Mouse (Mus musculus) A20 (cell line): ENCODE measurements around the gene Kctd20.

Source experiments
- DNase-seq: peaks from one replicate; pipeline ENCODE4 v3.0.0-alpha.2; 2011; ENCODE audit warnings: low read depth, low spot score

Gene Kctd20

DNA sequence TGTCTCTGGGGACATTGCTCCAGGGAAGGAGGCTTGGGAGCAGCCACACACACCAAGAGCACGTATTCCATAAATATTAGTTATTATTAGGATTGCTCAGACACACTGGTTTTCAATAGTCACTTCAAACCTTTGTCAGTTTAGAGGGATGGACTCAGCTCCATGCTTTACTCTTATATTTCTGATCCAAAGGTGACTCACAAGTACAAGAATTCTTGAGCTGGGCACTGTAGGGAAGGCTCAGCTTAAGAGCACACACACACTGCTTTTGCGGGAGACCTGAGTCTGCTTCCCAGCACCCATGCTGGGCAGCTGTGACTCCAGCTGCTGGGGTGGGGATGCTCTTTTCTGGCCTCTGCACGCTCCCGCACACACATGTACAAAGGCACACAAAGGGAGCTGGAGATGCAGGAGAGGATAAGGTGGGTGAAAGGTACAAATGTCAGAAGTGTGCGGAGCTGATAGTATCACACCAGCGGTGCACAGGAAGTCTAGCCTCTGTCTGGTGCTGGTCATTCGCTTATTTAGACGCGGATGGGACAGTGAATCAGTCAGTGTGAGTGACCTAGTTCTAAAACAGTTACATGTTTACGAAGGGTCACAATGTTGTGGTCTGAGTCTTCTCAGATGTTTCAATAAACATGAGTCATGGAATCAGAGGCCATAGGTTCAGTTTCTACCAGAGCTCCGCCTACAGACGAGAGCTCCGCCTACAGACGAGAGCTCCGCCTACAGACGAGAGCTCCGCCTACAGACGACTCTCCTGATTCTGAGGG, 20.1 kb upstream of the Kctd20 start:
- DNase-seq: no peak

DNA sequence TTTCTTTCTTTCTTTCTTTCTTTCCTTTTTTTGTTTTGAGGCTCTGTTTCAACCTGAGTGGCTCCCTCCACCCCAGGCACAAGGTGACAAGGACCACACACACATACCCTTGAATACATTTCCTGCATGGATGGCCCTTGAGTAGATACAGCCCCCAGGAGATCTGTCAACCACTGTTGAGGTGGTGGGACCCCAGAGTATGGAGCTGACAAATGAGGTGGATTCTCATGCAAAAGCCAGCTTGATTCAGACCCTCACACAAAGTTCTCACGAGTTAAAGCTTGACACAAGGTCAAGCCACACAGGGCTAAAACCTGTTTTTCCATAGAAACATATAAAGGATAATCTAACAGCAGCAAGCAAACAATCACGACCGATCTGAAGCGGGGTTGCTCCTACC, 19.5 kb upstream of the Kctd20 start:
- DNase-seq: no peak

- DNase-seq: no peak
Observed at GRCm38 (mm10) chr17:28934120-28934916, 17.4 kb upstream of the Kctd20 start.

GRCm38 (mm10) chr17:28936133-28936532, 15.6 kb upstream of the Kctd20 start:
- DNase-seq: no peak

GRCm38 (mm10) chr17:28936622-28937345, 15.0 kb upstream of the Kctd20 start:
- peak; percentile 79 for DNase-seq

DNA sequence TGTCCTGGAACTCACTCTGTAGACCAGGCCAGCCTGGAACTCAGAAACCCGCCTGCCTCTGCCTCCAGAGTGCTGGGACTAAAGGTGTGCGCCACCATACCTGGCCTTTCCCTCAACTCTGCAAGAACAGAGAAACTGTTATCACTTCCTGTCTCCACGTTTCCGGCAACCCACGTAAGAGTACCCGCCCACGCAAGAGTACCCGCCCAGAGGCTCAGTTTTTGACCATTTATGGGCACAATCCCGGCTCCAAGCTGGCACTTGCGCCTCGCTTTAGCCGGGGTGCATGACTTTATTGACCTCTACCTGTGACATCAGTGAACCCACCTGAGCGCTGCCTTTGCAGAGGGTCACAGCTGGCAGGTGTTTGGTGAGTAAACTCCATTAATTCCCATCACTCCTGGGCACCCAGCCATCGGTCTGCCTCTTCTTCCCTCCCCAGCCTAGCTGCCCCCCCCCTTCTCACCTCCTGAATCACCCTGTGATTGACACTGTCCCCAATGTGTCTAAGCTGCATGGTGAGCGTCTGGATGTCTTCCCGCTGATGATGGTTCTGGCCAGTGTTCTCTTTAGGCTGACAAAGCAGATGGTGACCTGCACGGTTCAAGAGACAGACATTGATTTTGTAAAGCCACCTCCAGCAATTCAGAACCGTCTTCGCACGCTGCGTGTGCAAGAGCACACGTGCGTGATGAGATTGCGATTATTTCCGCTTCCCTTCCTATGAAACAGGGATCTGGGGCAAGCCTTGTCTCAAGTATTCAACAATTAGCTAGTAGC, 10.8 kb upstream of the Kctd20 start:
- peak; percentile 90 for DNase-seq

DNA sequence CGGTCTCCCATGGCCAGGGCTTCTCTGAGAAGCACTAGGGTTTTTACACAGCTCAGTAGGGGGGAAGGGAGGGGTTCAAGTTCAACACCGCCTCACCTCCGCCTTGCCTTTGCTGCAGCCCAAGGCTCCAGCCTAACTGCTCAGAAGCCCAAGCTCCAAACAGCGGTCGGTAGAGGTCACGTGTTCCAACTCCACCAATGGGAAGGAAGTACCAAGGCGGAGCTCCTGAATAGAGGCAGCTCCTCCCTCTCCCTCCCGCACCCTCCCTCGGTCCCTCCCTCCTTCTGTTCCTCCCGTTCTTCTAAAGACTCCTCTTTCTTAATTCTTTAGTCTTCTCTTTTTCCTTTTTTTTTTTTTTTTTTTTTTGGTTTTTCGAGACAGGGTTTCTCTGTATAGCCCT, 9.6 kb upstream of the Kctd20 start:
- peak; percentile 98 for DNase-seq

DNA sequence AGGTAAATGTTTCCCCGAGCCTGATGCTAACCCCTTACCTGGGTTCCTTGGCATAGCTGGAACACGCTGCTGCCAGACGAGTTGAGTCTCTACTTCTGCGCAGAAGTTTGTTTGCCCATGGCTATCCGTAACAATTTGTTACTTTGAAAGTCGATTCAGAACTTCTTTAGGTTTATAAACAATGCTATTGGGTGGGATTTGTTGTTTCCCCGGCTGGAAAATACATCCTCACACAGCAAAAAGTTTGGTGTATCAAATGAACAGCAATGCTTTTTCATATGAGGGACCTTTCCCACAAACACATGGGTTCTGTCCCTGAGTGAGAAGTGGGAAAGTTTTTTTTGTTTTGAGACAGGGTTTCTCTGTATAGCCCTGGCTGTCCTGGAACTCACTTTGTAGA, 8.0 kb upstream of the Kctd20 start, which contains the start of gene Pxt1:
Gene Pxt1 (minus strand): TSS at position 101 of the 400 bp plus-strand sequence.
- no peak for DNase-seq

DNA sequence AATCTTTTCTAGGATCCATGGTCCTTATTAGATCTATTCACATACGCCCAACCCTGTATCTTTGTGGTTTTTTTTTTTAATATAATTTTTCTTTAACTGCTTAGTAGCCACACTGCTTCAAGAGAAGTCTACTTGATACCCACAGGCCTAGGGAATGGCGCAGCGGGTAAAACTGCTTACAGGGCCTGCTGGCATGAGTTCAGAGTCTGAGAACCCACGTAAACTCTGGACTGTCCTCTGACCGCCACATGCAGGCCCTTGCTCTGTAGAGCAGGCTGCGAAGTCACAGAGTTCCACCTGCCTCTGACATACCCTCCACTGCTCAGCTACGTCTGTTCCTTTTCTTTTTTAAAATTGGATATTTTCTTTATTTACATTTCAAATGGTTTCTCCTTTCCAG, 7.3 kb upstream of the Kctd20 start:
- DNase-seq: no peak

DNA sequence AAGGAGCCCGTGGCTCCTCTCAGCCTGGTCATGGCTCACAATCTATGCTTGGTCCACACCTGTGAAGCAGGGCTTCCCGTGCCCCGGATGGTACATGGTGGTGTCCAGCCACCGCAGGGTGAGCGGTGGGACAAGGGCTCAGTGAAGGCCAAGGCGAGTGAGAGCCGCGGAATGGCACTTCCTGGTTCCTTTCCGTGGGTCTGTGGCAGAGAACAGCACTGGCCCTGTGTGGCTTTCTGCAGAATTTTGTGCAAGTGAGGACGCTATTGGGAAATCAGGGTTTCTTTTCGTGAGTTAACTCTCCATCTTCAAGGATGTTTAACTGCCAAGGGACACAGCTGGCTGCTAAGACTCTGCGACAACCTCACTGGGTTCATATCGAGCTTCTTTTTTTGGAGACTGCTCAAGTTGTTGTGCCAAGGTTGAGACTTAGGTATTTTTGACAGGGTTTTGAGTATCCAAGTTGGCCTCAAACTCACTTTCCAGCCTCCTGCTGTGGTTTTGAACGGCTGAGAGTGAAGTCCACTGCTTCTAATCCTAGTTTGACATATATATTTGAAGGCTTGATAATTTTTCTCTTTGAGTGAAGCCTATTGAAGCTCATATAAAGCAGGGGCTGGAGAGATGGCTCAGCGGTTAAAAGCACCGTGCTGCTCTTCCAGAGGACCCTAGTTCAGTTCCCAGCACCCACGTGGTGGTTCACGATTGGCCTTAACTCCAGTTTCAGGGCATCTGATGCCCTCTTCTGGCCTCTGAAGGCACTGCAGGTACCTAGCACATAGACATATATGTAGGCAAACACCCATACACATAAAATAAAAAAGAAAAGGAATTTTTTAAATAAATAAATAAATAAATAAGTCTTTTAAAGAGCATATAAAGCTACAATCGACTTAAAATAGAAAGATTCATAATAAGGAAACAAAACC, 4.5 kb upstream of the Kctd20 start:
- no peak for DNase-seq

- DNase-seq: no peak
Observed at GRCm38 (mm10) chr17:28948661-28949060, 3.1 kb upstream of the Kctd20 start.

DNA sequence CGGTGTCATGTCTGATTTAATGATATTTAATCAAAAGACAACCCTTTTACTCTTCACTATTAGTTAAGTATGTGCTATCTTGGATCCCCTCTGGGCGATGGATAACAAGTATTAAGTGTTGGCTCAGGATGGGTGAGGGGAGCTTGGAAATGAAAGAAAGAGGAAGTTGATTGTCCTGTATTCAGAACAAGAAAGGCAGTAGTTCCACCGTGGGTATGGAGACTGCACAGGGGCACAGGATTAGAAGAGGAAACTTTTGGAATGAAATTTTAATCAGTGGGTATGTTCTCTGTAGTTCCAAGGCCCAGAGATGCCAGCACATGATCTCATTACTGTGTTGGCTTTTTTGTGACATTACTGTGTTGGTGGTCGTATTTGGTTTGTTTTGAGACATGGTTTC, 999 bp upstream of the Kctd20 start:
- peak; percentile 54 for DNase-seq

GRCm38 (mm10) chr17:28953251-28953650, 1.5 kb downstream of the Kctd20 start:
- peak; percentile 57 for DNase-seq

GRCm38 (mm10) chr17:28954416-28954815, 2.7 kb downstream of the Kctd20 start:
- peak; percentile 61 for DNase-seq

GRCm38 (mm10) chr17:28960597-28960996, 8.8 kb downstream of the Kctd20 start:
- DNase-seq: no peak

DNA sequence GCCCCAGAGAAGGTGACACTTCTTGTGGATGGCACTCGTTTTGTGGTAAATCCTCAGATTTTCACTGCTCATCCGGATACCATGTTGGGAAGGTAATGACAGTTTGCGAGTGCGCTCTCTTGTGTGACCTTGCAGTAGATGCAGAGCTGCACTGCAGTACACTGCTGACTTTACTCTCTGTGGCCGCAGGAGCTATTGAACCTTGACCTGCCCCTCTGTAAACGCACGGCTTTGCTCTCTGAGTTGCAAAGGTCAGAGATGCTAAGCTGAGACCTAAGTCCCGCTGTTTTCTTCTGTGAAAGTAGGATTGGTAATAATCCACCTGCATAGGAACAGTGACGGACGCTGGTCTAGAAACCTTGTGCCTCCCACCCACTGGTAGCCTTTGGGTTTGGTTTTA, 9.8 kb downstream of the Kctd20 start:
- DNase-seq: no peak

- peak; percentile 92 for DNase-seq
Observed at GRCm38 (mm10) chr17:28967021-28967610, 15.4 kb downstream of the Kctd20 start.

DNA sequence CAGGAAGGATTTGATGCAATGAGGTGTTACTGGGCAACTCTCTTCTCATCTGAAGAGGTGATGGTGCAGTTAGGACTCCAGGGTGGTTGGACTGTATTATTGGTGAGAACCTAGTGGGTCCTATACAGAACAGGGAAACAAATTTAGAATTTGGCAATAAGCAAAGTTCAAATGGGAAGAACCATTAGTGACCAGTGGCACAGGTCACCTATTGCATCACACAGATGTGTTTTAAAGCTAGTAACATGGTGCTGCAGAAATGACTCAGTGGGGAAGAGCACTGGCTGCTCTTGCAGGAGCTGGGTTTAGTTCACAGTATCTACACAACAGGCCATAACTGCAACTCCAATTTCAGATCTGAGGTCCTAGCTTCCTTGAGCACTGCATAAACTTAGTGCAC, 18.4 kb downstream of the Kctd20 start:
- no peak for DNase-seq

DNA sequence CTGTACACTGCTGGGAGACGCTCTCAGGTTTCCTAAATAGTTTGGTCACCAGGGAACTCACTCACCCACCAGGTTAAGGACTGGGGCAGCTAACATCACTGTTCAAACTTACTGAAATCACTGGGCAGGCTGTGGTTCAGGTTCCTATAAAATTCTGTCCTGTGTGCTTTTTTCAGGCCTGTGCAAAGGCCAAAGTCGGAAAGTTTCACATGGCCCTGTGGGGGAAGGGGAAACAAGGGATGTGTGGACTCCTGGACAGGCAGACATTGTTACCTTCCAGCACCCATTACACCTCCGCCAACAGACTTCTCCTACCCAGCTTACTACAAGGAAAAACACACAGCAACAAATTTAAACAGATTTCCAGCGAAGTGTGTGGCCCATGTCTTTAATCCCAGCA, 27.3 kb downstream of the Kctd20 start:
- no peak for DNase-seq

DNA sequence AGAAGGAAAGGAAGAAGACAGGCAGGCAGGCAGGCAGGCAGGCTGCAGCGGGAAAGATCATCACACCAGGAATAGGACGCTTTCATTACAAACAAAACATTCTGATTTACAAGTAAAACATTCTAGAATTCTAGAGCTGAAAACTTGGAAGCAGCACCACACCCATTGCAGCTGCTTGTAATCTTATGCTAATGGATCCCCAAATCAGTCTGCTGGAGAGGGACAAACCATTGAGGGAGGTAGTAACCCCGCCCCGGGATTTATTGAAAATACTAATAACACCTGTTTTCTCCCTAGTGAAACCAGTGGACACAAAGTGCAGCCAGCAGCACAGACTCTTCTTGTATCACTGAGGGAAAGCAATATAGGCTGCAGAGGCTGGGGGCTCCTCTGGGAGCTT, 29.3 kb downstream of the Kctd20 start:
- DNase-seq: no peak
